Mouse (Mus musculus): Measurements from ENCODE around the gene Gm42420. TPM values are rescaled to one million over a fixed set of nuclear protein-coding genes. Genes with fewer than 3 reads are reported as not detected.

Gene Gm42420
- polyA plus RNA-seq, 1 experiment from 2014 or later: 0.79 TPM

Other genes starting within 250 kb of the Gm42420 start
- 43.1 and 48.9 TPM in 2 replicates for gene Slc37a3, start 208.1 kb upstream of the Gm42420 start, polyA plus RNA-seq (2016; fragmentation: Nextera tagmentation; extraction: Ambion mirVana)
- gene Rab19, start 204.6 kb upstream of the Gm42420 start, polyA plus RNA-seq (2016; fragmentation: Nextera tagmentation; extraction: Ambion mirVana): 0.28 and 0.49 TPM in 2 replicates
- 28.2 and 35.5 TPM in 2 replicates for gene Mkrn1, start 165.3 kb upstream of the Gm42420 start, polyA plus RNA-seq (2016; fragmentation: Nextera tagmentation; extraction: Ambion mirVana)
- gene Dennd2a, start 27.9 kb upstream of the Gm42420 start, polyA plus RNA-seq (2016; fragmentation: Nextera tagmentation; extraction: Ambion mirVana): 33.9 and 40.7 TPM in 2 replicates
- 17.3 and 25.6 TPM in 2 replicates for gene Adck2, start 11.9 kb upstream of the Gm42420 start, polyA plus RNA-seq (2016; fragmentation: Nextera tagmentation; extraction: Ambion mirVana)
- gene Ndufb2, start 6.8 kb downstream of the Gm42420 start, polyA plus RNA-seq (2016; fragmentation: Nextera tagmentation; extraction: Ambion mirVana): 290 and 296 TPM in 2 replicates
- gene Braf, start 139.7 kb downstream of the Gm42420 start, polyA plus RNA-seq (2016; fragmentation: Nextera tagmentation; extraction: Ambion mirVana): 16.0 and 19.9 TPM in 2 replicates
- gene Mrps33, start 225.2 kb downstream of the Gm42420 start, polyA plus RNA-seq (2016; fragmentation: Nextera tagmentation; extraction: Ambion mirVana): 186 and 192 TPM in 2 replicates

All from limb, embryonic 10.5 days (tissue).